Mouse (Mus musculus): ENCODE results near the gene 5330417H12Rik.

DNA sequence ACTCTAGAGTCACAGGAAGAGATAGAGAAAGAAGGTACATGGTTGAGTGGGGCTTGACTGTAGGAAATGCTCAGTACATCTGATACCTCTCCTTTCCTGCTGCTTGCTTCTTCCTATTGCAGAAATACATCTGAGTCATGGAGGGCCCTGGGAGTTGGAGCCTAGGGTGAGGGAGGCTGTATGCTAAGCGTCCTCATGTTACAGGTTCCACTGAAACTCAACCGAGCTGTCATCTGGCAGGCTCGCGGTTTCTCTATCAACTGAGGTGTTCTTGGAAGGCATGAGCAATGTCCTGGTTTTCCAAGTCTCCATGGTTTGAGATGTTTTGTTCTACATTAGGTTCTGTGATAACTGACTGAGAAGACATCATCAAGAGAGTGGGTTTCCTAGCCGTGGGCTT is 13.1 kb upstream of the 5330417H12Rik start:
- TF ChIP-seq CEBPB (IDR thresholded peaks at IDR 0.05; ENCODE audit: low read depth) (no peak), FOSL1 (IDR thresholded peaks at IDR 0.05; ENCODE audit: insufficient read depth, low read length, poor library complexity, severe bottlenecking) (no peak), CTCF (IDR thresholded peaks at IDR 0.05; ENCODE audit: control insufficient read depth, insufficient read depth, insufficient read length) (no peak), MAX (IDR thresholded peaks at IDR 0.05) (no peak), USF1 (IDR thresholded peaks at IDR 0.05; ENCODE audit: low read depth) (no peak), MYOG (IDR thresholded peaks at IDR 0.05; ENCODE audit: control insufficient read depth, extremely low read depth, insufficient read length) (no peak), MYOD1 (IDR thresholded peaks at IDR 0.05; ENCODE audit: control insufficient read depth, insufficient read length, low read depth) (no peak)
